Mouse (Mus musculus) olfactory bulb, adult 2 months (tissue): Measurements from ENCODE around the gene Rbp2. TPM values are rescaled to one million over a fixed set of nuclear protein-coding genes. Genes with fewer than 3 reads are reported as not detected.
A peak's percentile ranks its signal among the peaks of the same experiment; 100 is the strongest.

ENCODE experiments used
- H3K27ac ChIP-seq: fragments of 200-500 bp; 2 replicates; pipeline ENCODE4 v1.5.1; 2012; ENCODE audit warnings: low read depth, low read length; ENCODE audit not compliant: insufficient read depth
- H3K4me1 ChIP-seq: fragments of 200-500 bp; 2 replicates; pipeline ENCODE4 v1.6.1; 2012; ENCODE audit warnings: low read length; ENCODE audit not compliant: control insufficient read depth, insufficient read depth
- H3K4me3 ChIP-seq: fragments of 200-500 bp; 2 replicates; pipeline ENCODE4 v1.5.1; 2012; ENCODE audit warnings: mild to moderate bottlenecking, low read depth, low read length, moderate library complexity; ENCODE audit not compliant: insufficient read depth
- CTCF ChIP-seq: fragments of 200-500 bp; IDR thresholded peaks from 2 replicates; pipeline ENCODE4 v1.5.1; 2012; ENCODE audit warnings: low read depth, mild to moderate bottlenecking, low read length, moderate library complexity; ENCODE audit not compliant: insufficient read depth
- POLR2A ChIP-seq: fragments of 200-500 bp; IDR thresholded peaks from 2 replicates; pipeline ENCODE4 v1.6.1; 2012; ENCODE audit warnings: mild to moderate bottlenecking, low read depth, low read length, moderate library complexity; ENCODE audit not compliant: insufficient read depth
- WGBS: fragments of 180-500 bp; shearing (Covaris S2); methylation state at CpG from one replicate; pipeline ENCODE4 v1.1.7; 2018; 5-methylcytosine and 5-hydroxymethylcytosine counted together
- polyA plus RNA-seq: library from polyadenylated mRNA; stranded (reverse); fragments of >200 nt; gene quantifications from 2 replicates; pipeline ENCODE4 v1.2.4, GENCODE M21; 2012; ENCODE audit warnings: low replicate concordance; ENCODE audit not compliant: missing spikeins, insufficient read depth, insufficient read length

The Rbp2 gene
- polyA plus RNA-seq, 1 experiment, result not detected

DNA sequence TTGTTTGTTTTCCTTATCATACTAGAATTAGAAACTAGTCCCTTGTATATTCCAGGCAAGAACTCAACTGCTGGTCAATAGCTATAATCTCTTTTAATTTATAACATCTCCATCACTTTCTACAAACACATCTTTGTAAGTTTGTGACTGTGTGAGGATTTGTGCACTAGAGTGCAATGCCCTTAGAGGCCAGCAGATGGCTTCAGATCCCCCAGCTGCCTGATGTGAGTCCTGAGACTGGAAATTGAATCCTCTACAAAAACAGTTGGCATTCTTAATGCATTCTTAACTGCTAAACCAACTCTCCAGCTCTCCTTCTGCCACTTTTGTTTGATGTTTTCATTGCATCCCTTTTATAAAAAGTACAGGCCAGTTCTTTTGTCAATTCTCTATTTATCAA is 49.8 kb downstream of the Rbp2 start:
- H3K27ac ChIP-seq, result no peak overlapping the region
- H3K4me1 ChIP-seq, result peaks cover 2% of the 10 kb centered on the region; the same call in 1 of the 2 replicates
- no peak overlapping the region for H3K4me3 ChIP-seq
- TF ChIP-seq CTCF (no peak), POLR2A (no peak)

DNA sequence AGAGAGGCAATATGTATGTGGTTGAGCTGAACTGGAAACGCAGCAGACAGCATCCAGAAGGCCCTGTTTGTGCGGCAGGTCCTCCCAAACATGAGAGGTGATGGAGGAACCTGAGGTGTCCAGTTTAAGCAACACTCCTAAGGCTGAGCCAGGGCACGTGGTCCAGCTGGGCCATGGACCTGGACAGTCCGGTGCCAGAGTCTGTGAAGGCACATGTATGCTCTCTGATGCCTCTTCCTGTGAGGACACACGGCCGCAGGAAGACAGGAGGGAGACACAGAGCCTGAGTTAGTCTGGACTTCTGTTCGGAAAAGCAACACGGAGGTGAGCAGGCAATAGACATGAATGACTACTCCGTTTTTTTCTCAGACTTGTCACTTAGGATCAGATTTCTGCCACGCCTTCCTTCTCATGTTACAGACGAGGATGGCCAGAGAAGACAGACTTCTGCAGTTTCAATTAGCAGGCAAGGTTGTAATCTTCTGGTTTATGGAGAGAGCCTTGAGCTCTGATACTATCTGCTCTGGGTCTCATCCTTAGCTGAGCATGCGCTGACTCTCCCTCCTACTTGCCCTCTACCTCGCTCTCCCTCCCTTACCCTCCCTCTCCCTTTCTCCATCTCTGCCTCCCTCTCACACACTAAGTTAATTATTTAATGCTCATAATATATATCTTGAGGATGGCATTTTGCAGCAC is 52.2 kb downstream of the Rbp2 start:
- H3K4me1 ChIP-seq, result peaks cover 2% of the 10 kb centered on the region; the same call in 1 of the 2 replicates
- no peak overlapping the region for H3K27ac ChIP-seq
- WGBS, result 63% methylated on average over 13 of the region's 13 CpGs
- TF ChIP-seq CTCF (no peak), POLR2A (no peak)
- H3K4me3 ChIP-seq, result no peak overlapping the region

DNA sequence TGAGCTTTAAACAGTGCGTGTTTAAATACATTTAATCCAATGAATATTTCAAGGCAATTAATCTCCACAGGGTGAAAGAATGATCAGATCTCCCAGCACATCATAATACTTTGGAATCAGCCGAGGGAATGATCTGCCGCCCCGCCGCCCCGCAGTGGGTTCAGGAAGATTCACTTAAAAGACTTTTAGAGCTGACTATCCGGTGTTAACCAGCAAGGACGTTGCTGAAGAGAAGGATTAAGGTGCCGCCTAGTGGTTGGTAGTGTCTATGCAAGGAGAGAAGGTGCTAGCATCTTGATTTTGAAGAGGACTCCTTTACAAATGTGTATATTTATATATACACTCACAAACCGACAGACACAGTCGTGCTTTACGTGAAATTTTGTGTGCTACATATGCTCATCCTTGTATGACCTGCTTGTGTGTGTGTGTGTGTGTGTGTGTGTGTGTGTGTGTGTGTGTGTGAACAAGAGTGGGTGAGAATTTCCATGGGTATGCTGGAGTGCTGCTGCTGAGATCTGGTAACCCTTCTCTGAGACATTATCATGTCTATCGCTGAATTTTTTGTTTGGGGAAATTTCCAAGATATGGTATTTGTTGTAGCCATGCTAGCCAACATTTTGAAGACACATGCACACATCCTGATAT is 52.9 kb downstream of the Rbp2 start:
- Histone ChIP-seq H3K27ac (no peak overlapping the region), H3K4me3 (no peak overlapping the region), H3K4me1 (peaks cover 2% of the 10 kb centered on the region; the same call in 1 of the 2 replicates)
- 5% methylated on average over 13 of the region's 13 CpGs for WGBS
- TF ChIP-seq POLR2A, result no peak
- TF ChIP-seq CTCF, result 0 out of 2 replicates have a peak, but pooled peaks have one; percentile 23

DNA sequence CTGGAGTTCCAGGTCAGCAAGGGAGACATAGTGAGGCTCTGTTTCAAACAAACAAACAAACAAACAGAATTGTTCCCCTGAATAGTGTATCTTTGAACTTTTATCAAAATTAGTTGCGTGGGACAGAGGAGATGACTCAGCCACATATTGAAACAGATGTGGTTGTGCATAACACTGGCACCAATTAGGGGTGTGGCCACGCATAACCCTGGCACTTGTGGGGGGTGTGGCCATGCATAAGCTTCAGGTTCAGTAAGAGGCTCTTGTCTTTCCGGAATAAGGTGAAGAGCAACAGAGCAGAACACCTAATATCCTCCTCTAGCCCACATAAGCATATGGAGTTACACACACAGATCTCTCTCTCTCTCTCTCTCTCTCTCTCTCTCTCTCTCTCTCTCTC is 58.1 kb downstream of the Rbp2 start:
- 88% methylated on average over 3 of the region's 3 CpGs for WGBS

More for the DNA sequence above, 58.1 kb downstream of the Rbp2 start:
- Histone ChIP-seq H3K4me3 (no peak overlapping the region), H3K27ac (no peak overlapping the region), H3K4me1 (no peaks in the 10 kb centered on the region)
- TF ChIP-seq CTCF, result no peak
- no peak for TF ChIP-seq POLR2A

Other genes with a start within 250 kb of the Rbp2 start
- gene Nmnat3, start 198.7 kb upstream of the Rbp2 start, polyA plus RNA-seq, result not detected in 2 replicates
- gene Rbp1, start 63.2 kb upstream of the Rbp2 start, polyA plus RNA-seq, result not detected in 2 replicates
- gene Copb2, start 77.6 kb downstream of the Rbp2 start, polyA plus RNA-seq, result not detected in 2 replicates
- gene Mrps22, start 115.5 kb downstream of the Rbp2 start, polyA plus RNA-seq, result not detected in 2 replicates